Mouse (Mus musculus) testis, adult 2 months (tissue): ENCODE measurements around the gene Tex2. TPM values are rescaled to one million over a fixed set of nuclear protein-coding genes. Genes with fewer than 3 reads are reported as not detected.

Source experiments
- H3K27ac ChIP-seq: fragments of 200-500 bp; 2 replicates; pipeline ENCODE4 v1.5.1; 2012; ENCODE audit warnings: low read depth, low read length; ENCODE audit not compliant: control insufficient read depth, insufficient read depth
- H3K27me3 ChIP-seq: fragments of 200-500 bp; 2 replicates; pipeline ENCODE4 v1.6.1; 2012; ENCODE audit warnings: mild to moderate bottlenecking, low read length, moderate library complexity; ENCODE audit not compliant: control insufficient read depth, insufficient read depth
- H3K36me3 ChIP-seq: fragments of 200-500 bp; 2 replicates; pipeline ENCODE4 v1.6.1; 2012; ENCODE audit warnings: mild to moderate bottlenecking, low read length; ENCODE audit not compliant: control insufficient read depth, insufficient read depth
- H3K4me1 ChIP-seq: fragments of 200-500 bp; 2 replicates; pipeline ENCODE4 v1.6.1; 2012; ENCODE audit warnings: low read length; ENCODE audit not compliant: control insufficient read depth, insufficient read depth
- H3K4me3 ChIP-seq: fragments of 200-500 bp; 2 replicates; pipeline ENCODE4 v1.5.1; 2012; ENCODE audit warnings: low read depth, mild to moderate bottlenecking, low read length, moderate library complexity, mixed read lengths; ENCODE audit not compliant: control insufficient read depth
- CTCF ChIP-seq: fragments of 200-500 bp; IDR thresholded peaks from 2 replicates; pipeline ENCODE4 v1.5.1; 2012; ENCODE audit warnings: low read depth, mild to moderate bottlenecking, inconsistent platforms, low read length, moderate library complexity; ENCODE audit not compliant: control insufficient read depth, insufficient read depth, insufficient replicate concordance
- POLR2A ChIP-seq: fragments of 200-500 bp; IDR thresholded peaks from 2 replicates; pipeline ENCODE4 v1.6.1; 2012; ENCODE audit warnings: low read depth, mild to moderate bottlenecking, inconsistent platforms, low read length, moderate library complexity; ENCODE audit not compliant: control insufficient read depth
- polyA plus RNA-seq: library from polyadenylated mRNA; depleted of rRNA; stranded (reverse); fragments of >200 nt; gene quantifications from 2 replicates; pipeline ENCODE4 v1.2.3, GENCODE M21; 2012

The Tex2 gene
- polyA plus RNA-seq, 1 experiment, result 234 TPM

GRCm38 (mm10) chr11:106606042-106606441 lies 7.2 kb downstream of the Tex2 start:
- Histone ChIP-seq H3K4me1 (no peaks in the 10 kb centered on the region; the same call in 1 of the 2 replicates), H3K27ac (no peak overlapping the region)
- no peak for TF ChIP-seq CTCF
- TF ChIP-seq POLR2A, result no peak

GRCm38 (mm10) chr11:106603230-106603629 lies 10.0 kb downstream of the Tex2 start:
- Histone ChIP-seq H3K4me1 (no peaks in the 10 kb centered on the region), H3K36me3 (no peaks in the 10 kb centered on the region; the same call in 1 of the 2 replicates), H3K27ac (no peak overlapping the region), H3K27me3 (no peaks in the 10 kb centered on the region), H3K4me3 (no peak overlapping the region)
- TF ChIP-seq POLR2A, result no peak
- TF ChIP-seq CTCF, result no peak

More at GRCm38 (mm10) chr11:106606042-106606441, 7.2 kb downstream of the Tex2 start:
- no peaks in the 10 kb centered on the region for H3K27me3 ChIP-seq
- H3K4me3 ChIP-seq, result no peak overlapping the region
- H3K36me3 ChIP-seq, result no peaks in the 10 kb centered on the region; the same call in 1 of the 2 replicates

- no peak overlapping the region for H3K27ac ChIP-seq
- no peak overlapping the region for H3K4me3 ChIP-seq
- no peaks in the 10 kb centered on the region for H3K4me1 ChIP-seq
- no peaks in the 10 kb centered on the region for H3K27me3 ChIP-seq
- TF ChIP-seq CTCF (no peak), POLR2A (no peak)
- no peaks in the 10 kb centered on the region; the same call in 1 of the 2 replicates for H3K36me3 ChIP-seq
Observed at GRCm38 (mm10) chr11:106600124-106600523, 13.1 kb downstream of the Tex2 start.

GRCm38 (mm10) chr11:106599345-106599744 lies 13.9 kb downstream of the Tex2 start:
- no peaks in the 10 kb centered on the region for H3K27me3 ChIP-seq
- H3K27ac ChIP-seq, result no peak overlapping the region
- H3K4me3 ChIP-seq, result no peak overlapping the region
- H3K36me3 ChIP-seq, result no peaks in the 10 kb centered on the region
- TF ChIP-seq POLR2A, result no peak
- no peak for TF ChIP-seq CTCF
- no peaks in the 10 kb centered on the region for H3K4me1 ChIP-seq

GRCm38 (mm10) chr11:106598339-106598738 lies 14.9 kb downstream of the Tex2 start:
- no peak overlapping the region for H3K4me3 ChIP-seq
- H3K4me1 ChIP-seq, result no peaks in the 10 kb centered on the region
- no peaks in the 10 kb centered on the region for H3K36me3 ChIP-seq
- H3K27me3 ChIP-seq, result no peaks in the 10 kb centered on the region
- H3K27ac ChIP-seq, result no peak overlapping the region
- TF ChIP-seq CTCF, result no peak
- TF ChIP-seq POLR2A, result no peak

GRCm38 (mm10) chr11:106597737-106598330 lies 15.4 kb downstream of the Tex2 start:
- TF ChIP-seq POLR2A (no peak), CTCF (no peak)
- no peak overlapping the region for H3K27ac ChIP-seq
- no peak overlapping the region for H3K4me3 ChIP-seq
- no peaks in the 10 kb centered on the region for H3K4me1 ChIP-seq
- no peaks in the 10 kb centered on the region for H3K36me3 ChIP-seq
- no peaks in the 10 kb centered on the region for H3K27me3 ChIP-seq

- Histone ChIP-seq H3K4me1 (no peaks in the 10 kb centered on the region), H3K27me3 (no peaks in the 10 kb centered on the region), H3K27ac (no peak overlapping the region), H3K4me3 (no peak overlapping the region), H3K36me3 (no peaks in the 10 kb centered on the region)
- TF ChIP-seq POLR2A, result 0 out of 2 replicates have a peak, but pooled peaks have one; percentile 14
- no peak for TF ChIP-seq CTCF
Observed at GRCm38 (mm10) chr11:106591183-106591582, 22.0 kb downstream of the Tex2 start.
